Mouse (Mus musculus) CH12.LX (cell line): ENCODE data around the gene Rbfox1.

Experiments
- CTCF ChIP-seq, 2 experiments: IDR thresholded peaks in 1 of 2; conservative IDR thresholded peaks in 1 of 2; 2 replicates each; pipeline ENCODE4 v1.5.1; 2011 to 2012; ENCODE audit warnings: low read depth in 2 of 2, low read length in 2 of 2, improper control_type of control experiment in 1 of 2, inconsistent platforms in 1 of 2, mild to moderate bottlenecking in 1 of 2, moderate library complexity in 1 of 2
- MAX ChIP-seq: IDR thresholded peaks from 2 replicates; pipeline ENCODE4 v1.6.1; 2011; ENCODE audit warnings: low read length, improper control_type of control experiment
- POLR2A ChIP-seq: IDR thresholded peaks from 2 replicates; pipeline ENCODE4 v1.6.1; 2011; ENCODE audit warnings: low read depth, mild to moderate bottlenecking, improper control_type of control experiment, low read length
- TBP ChIP-seq: conservative IDR thresholded peaks from 2 replicates; pipeline ENCODE4 v1.6.1; 2011; ENCODE audit warnings: low read depth, low read length, improper control_type of control experiment

DNA sequence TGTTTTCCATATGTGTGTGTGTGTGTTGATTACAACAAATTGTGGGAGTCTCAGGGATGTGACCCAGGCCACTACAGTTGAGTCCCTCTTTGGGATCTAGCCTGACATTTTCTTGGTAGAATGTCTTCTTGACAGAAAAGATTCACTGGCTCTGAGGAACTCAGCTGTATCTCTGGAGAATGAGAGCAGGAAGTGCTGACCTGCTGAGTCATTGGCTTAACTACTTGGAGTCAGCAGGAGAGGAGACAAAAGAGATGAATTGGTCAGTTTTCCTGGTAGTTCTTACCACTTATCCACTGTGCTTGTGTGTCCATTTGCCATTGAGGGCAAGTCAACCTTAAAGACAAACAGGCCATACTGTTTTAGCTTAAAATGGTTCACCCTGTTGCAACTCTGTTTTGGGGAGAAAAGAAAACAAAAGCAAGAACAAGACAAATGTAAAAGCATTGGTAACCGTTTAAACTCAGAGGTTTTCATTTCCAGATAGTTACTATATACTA lies 1561.7 kb downstream of the Rbfox1 start:
- TF ChIP-seq POLR2A: no peak
- no peak for TF ChIP-seq TBP
- TF ChIP-seq CTCF (conservative IDR thresholded peaks at IDR 0.05 in 1 of 2, IDR thresholded peaks at IDR 0.05 in 1 of 2; ENCODE audit: low read depth in 2 of 2, low read length in 2 of 2): no peak
- no peak for TF ChIP-seq MAX
